Mouse (Mus musculus): Measurements from ENCODE around the gene Pprc1. TPM values are rescaled to one million over a fixed set of nuclear protein-coding genes. Genes with fewer than 3 reads are reported as not detected.

Pprc1 gene
- polyA plus RNA-seq, 1 experiment from 2014 or later: 22.0 TPM

DNA sequence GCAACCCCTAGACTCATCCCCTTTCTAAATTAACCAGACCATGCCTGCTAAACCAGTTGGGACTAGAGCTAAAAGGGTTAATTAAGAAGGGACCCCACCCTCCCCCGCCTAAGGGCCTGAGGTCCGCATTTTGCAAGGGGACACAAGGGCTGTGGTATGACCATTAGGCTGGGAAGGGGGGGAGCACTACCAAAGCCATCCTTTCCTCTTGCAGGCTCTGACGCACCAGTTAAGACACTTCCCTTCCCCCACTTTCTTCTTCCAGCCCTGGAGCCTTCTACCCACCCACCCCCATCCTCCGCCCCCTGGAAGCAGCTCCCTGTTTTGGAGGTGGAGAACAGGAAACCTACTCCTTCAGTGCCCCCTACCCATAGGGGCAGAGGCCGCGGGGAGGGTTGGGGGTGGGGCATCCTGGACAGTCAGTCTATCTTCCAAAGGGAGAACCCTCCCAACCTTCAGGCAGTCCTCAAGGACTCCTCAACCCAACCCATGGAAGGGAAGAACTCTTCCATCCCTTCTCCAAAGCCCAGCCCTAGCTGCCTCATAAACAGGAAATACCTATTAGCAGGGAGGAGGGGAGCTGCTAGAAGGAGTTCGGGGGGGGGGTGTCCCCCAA lies 1.1 kb downstream of the Pprc1 start:
- 2% methylated on average over 7 of the region's 7 CpGs for WGBS
- H3K4me1 ChIP-seq: peaks cover 49% of the 10 kb centered on the region
- H3K27me3 ChIP-seq (replicated peaks): no peaks in the 10 kb centered on the region
- H3K9me3 ChIP-seq: no peaks in the 10 kb centered on the region
- peak; percentile 48 for ATAC-seq (replicated peaks)
- no peaks in the 10 kb centered on the region for H3K36me3 ChIP-seq (replicated peaks)
- H3K27ac ChIP-seq: peak overlapping the region; percentile 98
- H3K9ac ChIP-seq: peak overlapping the region; percentile 94
- H3K4me3 ChIP-seq: peak overlapping the region; percentile 95
- H3K4me2 ChIP-seq: peak overlapping the region; percentile 93

DNA sequence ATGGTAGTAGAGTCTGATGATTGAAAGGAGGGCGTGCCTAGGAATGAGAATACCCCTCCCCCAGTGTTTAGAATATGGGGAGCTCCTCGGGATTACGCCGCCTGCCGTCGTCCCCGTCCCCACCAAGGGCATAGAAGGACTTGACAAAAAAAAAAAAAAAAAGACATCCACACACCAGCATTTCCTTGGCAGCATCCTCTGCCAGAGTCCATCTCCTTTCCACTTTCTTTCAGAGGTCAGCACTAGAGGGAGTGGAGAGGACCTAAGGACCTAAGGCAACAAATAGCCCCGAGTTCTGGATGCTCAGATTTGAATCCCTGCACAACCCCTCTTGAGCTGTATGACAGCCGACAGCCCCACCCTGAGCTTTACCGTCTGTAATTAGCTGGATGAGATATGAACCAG lies 1.9 kb downstream of the Pprc1 start:
- Histone ChIP-seq H3K9me3 (no peaks in the 10 kb centered on the region), H3K36me3 (replicated peaks) (no peaks in the 10 kb centered on the region), H3K4me2 (peak overlapping the region; percentile 93), H3K4me3 (no peak overlapping the region; the same call in 1 of the 2 replicates), H3K27me3 (replicated peaks) (no peaks in the 10 kb centered on the region), H3K9ac (no peak overlapping the region), H3K4me1 (peaks cover 41% of the 10 kb centered on the region), H3K27ac (peak overlapping the region; percentile 98)
- WGBS: 5% methylated on average over 10 of the region's 10 CpGs
- no peak for ATAC-seq (replicated peaks)

DNA sequence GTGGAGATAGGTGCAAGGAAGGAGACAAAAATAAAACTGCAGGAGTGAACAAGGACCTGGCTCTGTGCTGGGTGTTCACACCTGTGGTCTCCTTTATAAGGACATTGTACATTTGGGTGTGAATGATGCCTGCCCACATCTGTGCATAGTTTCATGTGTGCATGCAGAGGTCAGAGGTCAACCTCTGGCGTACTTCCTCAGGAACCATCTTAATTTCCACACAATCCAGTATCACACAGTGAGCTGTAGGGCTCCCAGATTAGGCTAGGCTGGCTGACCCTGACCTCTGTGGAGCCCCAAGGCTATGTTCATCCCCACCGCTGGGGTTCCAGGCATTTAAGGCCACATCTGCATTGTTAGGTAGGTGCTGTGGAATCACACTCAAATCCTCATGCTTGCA lies 2.7 kb downstream of the Pprc1 start:
- no peaks in the 10 kb centered on the region for H3K9me3 ChIP-seq
- H3K27me3 ChIP-seq (replicated peaks): no peaks in the 10 kb centered on the region
- H3K4me3 ChIP-seq: no peak overlapping the region
- H3K27ac ChIP-seq: no peak overlapping the region
- WGBS: 53% methylated on average over 2 of the region's 2 CpGs
- peaks cover 33% of the 10 kb centered on the region for H3K4me1 ChIP-seq
- no peak overlapping the region for H3K4me2 ChIP-seq
- no peaks in the 10 kb centered on the region for H3K36me3 ChIP-seq (replicated peaks)
- H3K9ac ChIP-seq: no peak overlapping the region
- ATAC-seq (replicated peaks): no peak

DNA sequence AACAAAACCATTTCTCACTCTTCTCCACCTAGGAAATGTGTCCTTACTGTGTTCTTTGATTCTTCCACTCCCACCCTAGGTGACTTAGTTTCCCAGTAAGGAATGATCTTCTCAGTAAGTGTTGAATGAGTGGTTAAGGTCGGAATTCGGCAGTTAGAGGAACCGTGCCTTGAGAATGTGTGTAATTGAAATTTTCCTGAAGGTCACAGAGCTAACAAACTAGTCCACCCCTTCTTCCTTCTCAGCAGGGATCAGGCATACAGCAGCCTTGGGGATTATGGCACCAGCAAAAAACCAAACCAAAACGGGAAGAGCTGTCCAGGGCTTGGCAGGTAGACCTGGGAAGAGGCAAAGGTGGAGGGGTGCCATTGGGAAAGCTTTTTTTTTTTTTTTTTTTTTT lies 4.4 kb downstream of the Pprc1 start:
- ATAC-seq (replicated peaks): no peak

DNA sequence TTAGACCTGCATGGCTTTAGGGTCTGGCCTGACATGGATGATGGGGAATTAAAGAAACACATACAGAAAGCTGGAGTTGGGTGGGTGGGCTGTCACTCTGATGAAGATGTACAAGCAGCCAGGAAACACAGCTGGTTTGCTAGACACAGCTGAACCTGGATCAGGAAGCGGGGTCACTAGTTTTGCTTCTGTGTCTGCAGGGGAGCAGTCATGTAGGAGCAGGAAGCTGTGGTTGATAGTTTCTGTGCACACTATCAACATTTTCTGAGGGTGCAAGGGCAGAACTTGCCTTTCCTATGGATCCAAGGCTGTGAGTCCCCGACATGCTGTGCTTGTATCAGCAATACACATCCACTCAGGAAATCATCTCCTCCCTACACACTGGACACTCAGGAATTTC lies 5.8 kb downstream of the Pprc1 start:
- ATAC-seq (replicated peaks): no peak
- no peak overlapping the region for H3K4me2 ChIP-seq
- 75% methylated on average over 2 of the region's 2 CpGs for WGBS
- peaks cover 14% of the 10 kb centered on the region for H3K4me1 ChIP-seq
- no peak overlapping the region for H3K27ac ChIP-seq
- no peak overlapping the region for H3K4me3 ChIP-seq
- H3K9me3 ChIP-seq: no peaks in the 10 kb centered on the region
- H3K27me3 ChIP-seq (replicated peaks): no peaks in the 10 kb centered on the region
- no peaks in the 10 kb centered on the region for H3K36me3 ChIP-seq (replicated peaks)
- H3K9ac ChIP-seq: no peak overlapping the region

More for the DNA sequence above, 4.4 kb downstream of the Pprc1 start:
- H3K27me3 ChIP-seq (replicated peaks): no peaks in the 10 kb centered on the region
- peaks cover 16% of the 10 kb centered on the region for H3K4me1 ChIP-seq
- no peak overlapping the region for H3K4me2 ChIP-seq
- WGBS: 70% methylated on average over 4 of the region's 4 CpGs
- H3K4me3 ChIP-seq: no peak overlapping the region
- no peak overlapping the region for H3K9ac ChIP-seq
- H3K27ac ChIP-seq: no peak overlapping the region
- H3K9me3 ChIP-seq: no peaks in the 10 kb centered on the region
- no peaks in the 10 kb centered on the region for H3K36me3 ChIP-seq (replicated peaks)

DNA sequence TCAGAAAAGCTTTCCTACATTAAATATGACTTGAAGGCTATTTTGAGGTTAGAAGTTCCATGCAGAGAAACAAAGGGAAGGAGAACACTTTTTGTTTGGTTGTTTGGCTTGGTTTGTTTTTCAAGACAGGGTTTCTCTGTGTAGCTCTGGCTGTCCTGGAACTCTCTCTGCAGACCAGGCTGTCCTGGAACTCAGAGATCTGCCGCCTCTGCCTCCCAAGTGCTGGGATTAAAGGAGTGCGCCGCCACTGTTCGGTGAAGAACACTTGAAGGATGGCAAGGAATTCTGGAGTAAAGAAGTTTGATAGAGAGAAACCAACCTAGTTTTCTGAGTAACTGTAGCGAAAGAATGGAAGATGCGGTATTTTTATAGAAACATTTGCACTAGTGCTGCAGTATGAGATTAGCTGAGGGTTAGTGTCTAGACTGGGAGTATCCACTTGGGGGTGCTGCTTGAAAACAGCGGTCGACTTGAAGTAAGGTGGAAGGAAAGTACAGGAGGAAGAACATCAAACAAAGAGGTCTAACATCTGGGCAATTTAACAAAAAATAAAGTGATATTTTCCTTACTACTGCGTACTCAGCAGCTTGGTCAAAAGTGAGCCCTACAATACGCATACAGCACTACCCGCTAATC lies 11.2 kb downstream of the Pprc1 start:
- ATAC-seq (replicated peaks): peak; percentile 85
- H3K4me3 ChIP-seq: peak overlapping the region; percentile 92
- H3K27me3 ChIP-seq (replicated peaks): no peaks in the 10 kb centered on the region
- 1% methylated on average over 11 of the region's 11 CpGs for WGBS
- H3K36me3 ChIP-seq (replicated peaks): no peaks in the 10 kb centered on the region
- peaks cover 17% of the 10 kb centered on the region for H3K4me1 ChIP-seq
- H3K9ac ChIP-seq: peak overlapping the region; percentile 37; the same call in 1 of the 2 replicates
- H3K9me3 ChIP-seq: no peaks in the 10 kb centered on the region
- H3K27ac ChIP-seq: peak overlapping the region; percentile 90
- peak overlapping the region; percentile 95 for H3K4me2 ChIP-seq

DNA sequence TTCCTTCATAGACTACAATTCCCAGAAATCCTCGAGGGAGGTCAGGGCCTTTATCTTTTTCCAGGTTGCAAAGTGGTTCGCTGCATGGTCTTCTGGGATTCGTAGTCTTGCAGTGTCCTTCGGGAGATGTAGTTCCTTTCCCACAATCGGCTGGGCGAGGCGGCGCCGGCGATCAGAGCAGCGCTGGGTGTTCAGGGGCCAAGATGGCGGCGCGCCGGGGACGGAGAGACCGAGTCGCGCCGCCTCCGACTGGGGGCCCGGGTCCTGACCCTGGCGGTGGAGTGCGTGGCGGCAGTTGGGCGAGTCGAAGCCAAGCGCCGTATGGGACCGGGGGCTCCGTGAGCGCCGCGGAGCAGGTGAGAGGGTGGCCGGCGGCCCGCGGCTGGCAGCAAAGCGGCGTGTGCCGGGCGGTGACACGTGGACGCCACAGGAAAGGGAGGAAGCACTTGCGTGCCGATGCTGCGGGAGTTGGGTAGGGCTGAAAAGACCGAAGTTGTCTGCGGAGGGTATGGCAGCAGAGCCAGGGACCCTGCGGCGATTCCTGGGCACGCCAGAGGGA lies 11.8 kb downstream of the Pprc1 start:
- Histone ChIP-seq H3K9me3 (no peaks in the 10 kb centered on the region), H3K27me3 (replicated peaks) (no peaks in the 10 kb centered on the region), H3K4me1 (peaks cover 17% of the 10 kb centered on the region), H3K4me2 (peak overlapping the region; percentile 95), H3K9ac (peak overlapping the region; percentile 73), H3K4me3 (peak overlapping the region; percentile 92), H3K36me3 (replicated peaks) (no peaks in the 10 kb centered on the region), H3K27ac (peak overlapping the region; percentile 90)
- ATAC-seq (replicated peaks): peak; percentile 97
- WGBS: under 1% methylated on average over 52 of the region's 52 CpGs

DNA sequence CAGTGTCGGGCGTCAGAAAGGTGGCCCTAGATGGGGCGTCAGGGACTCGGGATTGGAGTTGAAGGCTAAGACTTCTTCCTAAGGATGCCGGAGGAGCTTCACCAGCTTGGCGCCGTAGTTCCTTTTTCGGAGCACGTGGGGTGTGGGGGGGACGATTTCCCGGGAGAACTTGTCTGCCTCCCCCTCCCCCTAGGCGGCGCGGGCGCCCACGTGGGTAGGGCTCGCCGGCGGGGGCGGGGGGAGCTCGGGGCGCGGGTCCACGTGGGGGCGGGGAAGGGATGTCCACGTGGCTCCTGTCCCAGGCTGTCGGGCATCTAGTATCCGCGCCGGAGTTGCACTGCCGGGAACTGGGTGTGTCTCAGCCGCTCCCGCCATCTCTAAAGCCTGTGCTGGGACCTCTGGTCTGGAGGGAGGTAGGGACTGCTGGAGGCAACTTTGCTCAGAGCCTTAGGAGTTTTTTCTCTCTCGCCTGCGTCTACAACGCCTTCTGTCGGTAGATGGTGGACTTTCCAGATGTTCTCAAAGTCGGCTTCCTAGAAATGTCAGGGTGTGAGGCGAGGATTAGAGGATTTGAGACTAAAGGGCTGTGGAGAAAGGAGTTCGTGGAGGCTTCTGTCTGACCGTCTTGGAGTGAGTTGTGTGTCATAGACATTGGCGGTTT lies 12.4 kb downstream of the Pprc1 start:
- ATAC-seq (replicated peaks): peak; percentile 67
- peaks cover 2% of the 10 kb centered on the region for H3K36me3 ChIP-seq (replicated peaks)
- peaks cover 17% of the 10 kb centered on the region for H3K4me1 ChIP-seq
- H3K4me3 ChIP-seq: peak overlapping the region; percentile 92
- under 1% methylated on average over 38 of the region's 42 CpGs for WGBS
- H3K9me3 ChIP-seq: no peaks in the 10 kb centered on the region
- H3K4me2 ChIP-seq: peak overlapping the region; percentile 95
- H3K27ac ChIP-seq: peak overlapping the region; percentile 90
- H3K27me3 ChIP-seq (replicated peaks): no peaks in the 10 kb centered on the region
- peak overlapping the region; percentile 73 for H3K9ac ChIP-seq

DNA sequence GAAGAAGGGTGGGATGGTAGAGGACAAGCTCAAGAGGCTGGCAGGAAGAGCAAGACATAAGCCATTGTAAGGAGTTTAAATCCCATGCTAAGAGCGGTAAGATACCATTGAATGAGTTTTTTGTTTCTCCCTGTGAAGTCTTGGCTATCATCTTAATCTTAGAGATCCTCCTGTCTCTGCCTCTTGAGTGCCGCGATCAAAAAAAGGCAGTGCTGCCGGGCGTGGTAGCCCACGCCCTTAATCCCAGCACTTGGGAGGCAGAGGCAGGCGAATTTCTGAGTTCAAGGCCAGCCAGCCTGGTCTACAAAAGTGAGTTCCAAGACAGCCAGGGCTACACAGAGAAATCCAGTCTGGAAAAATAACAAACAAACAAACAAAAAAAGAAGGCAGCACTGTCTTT lies 13.8 kb downstream of the Pprc1 start:
- no peak overlapping the region for H3K9ac ChIP-seq
- ATAC-seq (replicated peaks): no peak
- H3K27me3 ChIP-seq (replicated peaks): no peaks in the 10 kb centered on the region
- H3K36me3 ChIP-seq (replicated peaks): peaks cover 16% of the 10 kb centered on the region
- no peak overlapping the region for H3K4me2 ChIP-seq
- peaks cover 17% of the 10 kb centered on the region for H3K4me1 ChIP-seq
- no peaks in the 10 kb centered on the region for H3K9me3 ChIP-seq
- no peak overlapping the region for H3K27ac ChIP-seq
- 94% methylated on average over 7 of the region's 7 CpGs for WGBS
- H3K4me3 ChIP-seq: no peak overlapping the region

DNA sequence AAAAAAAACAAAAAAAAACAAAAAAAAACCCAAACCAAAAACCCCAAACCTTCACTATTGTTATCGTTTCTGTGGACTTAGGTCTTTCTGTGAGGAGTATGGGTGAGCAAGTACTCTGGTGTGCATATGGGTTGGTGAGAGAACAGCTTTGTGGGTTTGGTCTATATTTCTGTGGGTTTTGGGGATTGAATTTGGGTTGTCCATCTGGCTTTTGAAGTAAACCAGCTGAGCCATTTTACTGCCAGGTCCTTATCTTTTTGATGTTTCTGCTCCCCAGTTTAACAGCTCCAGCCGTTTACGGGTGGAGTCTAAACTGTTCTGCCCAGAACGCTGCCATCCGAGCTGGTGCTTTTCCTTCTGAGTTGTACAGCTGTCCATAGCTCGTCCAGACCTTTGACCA lies 16.2 kb downstream of the Pprc1 start:
- Histone ChIP-seq H3K27ac (no peak overlapping the region), H3K4me1 (peaks cover 14% of the 10 kb centered on the region), H3K4me3 (no peak overlapping the region), H3K9ac (no peak overlapping the region), H3K36me3 (replicated peaks) (peaks cover 36% of the 10 kb centered on the region), H3K27me3 (replicated peaks) (no peaks in the 10 kb centered on the region), H3K4me2 (no peak overlapping the region), H3K9me3 (no peaks in the 10 kb centered on the region)
- no peak for ATAC-seq (replicated peaks)
- 90% methylated on average over 6 of the region's 6 CpGs for WGBS

DNA sequence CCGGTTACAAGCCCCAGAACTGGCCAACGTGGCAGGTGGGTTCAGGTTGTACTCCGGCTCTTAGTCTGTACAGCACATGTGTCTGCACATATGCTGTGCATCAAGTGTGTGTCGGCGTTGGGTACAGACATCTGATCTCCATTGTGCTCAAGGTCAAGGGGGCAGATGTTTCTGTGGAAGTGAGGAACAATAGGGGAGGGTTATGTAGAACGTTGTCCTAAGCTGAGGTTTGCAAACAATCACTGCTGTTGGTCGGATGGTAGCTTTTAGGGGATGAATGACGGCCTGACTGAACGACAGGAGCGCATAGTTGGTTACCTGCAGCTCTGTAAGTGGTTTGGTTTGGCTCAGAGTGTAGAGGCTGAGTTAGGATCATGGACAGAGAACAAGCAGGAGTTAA lies 23.4 kb downstream of the Pprc1 start:
- no peak for ATAC-seq (replicated peaks)
- Histone ChIP-seq H3K4me2 (no peak overlapping the region), H3K4me3 (no peak overlapping the region), H3K4me1 (no peaks in the 10 kb centered on the region), H3K9me3 (no peaks in the 10 kb centered on the region), H3K27me3 (replicated peaks) (no peaks in the 10 kb centered on the region), H3K9ac (no peak overlapping the region), H3K36me3 (replicated peaks) (peaks cover 38% of the 10 kb centered on the region), H3K27ac (no peak overlapping the region)
- WGBS: 83% methylated on average over 10 of the region's 10 CpGs

DNA sequence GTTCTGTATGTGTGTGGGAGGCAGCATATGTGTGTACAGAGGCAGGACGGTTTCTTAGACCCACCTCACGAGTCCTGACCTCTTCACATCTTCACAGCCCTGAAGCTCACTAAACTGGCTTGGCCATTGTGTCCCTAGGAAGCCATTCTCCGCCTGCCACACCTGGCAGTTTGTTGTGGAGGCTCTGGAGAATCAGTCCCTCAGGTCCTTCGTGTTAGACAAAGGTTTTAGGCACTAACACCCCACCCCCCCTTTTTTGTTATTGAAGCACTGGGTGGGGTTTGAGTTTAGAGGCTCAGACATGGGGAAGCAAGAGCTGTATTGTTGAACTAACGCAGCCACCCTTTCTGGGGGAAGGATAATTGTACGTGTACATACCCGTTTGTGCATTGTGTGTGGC lies 28.6 kb downstream of the Pprc1 start:
- H3K27me3 ChIP-seq (replicated peaks): no peaks in the 10 kb centered on the region
- H3K4me2 ChIP-seq: no peak overlapping the region
- no peak overlapping the region for H3K9ac ChIP-seq
- peaks cover 4% of the 10 kb centered on the region; the same call in 1 of the 2 replicates for H3K36me3 ChIP-seq (replicated peaks)
- H3K4me3 ChIP-seq: no peak overlapping the region
- H3K9me3 ChIP-seq: no peaks in the 10 kb centered on the region
- H3K4me1 ChIP-seq: peaks cover 21% of the 10 kb centered on the region
- whole genome bisulfite sequencing: 86% methylated on average over 7 of the region's 7 CpGs
- no peak overlapping the region for H3K27ac ChIP-seq
- no peak for ATAC-seq (replicated peaks)
